Mouse (Mus musculus) spleen, adult 2 months (tissue): ENCODE measurements around the gene Sdsl. TPM values are rescaled to one million over a fixed set of nuclear protein-coding genes. Genes with fewer than 3 reads are reported as not detected.

Experiments
- DNase-seq, 2 experiments: peaks; one replicate each; pipeline versions ENCODE4 v3.0.0 to v3.0.0-alpha.2; 2012 to 2021; ENCODE audit warnings: low spot score in 2 of 2, low read depth in 1 of 2
- H3K27ac ChIP-seq: fragments of 200-500 bp; 2 replicates; pipeline ENCODE4 v1.5.1; 2012; ENCODE audit warnings: low read length, inconsistent platforms; ENCODE audit not compliant: insufficient read depth
- H3K27me3 ChIP-seq: fragments of 200-500 bp; 2 replicates; pipeline ENCODE4 v1.6.1; 2012; ENCODE audit warnings: mild to moderate bottlenecking, moderate library complexity, low read length, inconsistent platforms; ENCODE audit not compliant: control insufficient read depth, insufficient read depth
- H3K36me3 ChIP-seq: fragments of 200-500 bp; 2 replicates; pipeline ENCODE4 v1.6.1; 2012; ENCODE audit warnings: mild to moderate bottlenecking, low read length, inconsistent platforms; ENCODE audit not compliant: control insufficient read depth, insufficient read depth
- H3K4me1 ChIP-seq: fragments of 200-500 bp; 2 replicates; pipeline ENCODE4 v1.6.1; 2011; ENCODE audit warnings: inconsistent platforms; ENCODE audit not compliant: control insufficient read depth, insufficient read depth, insufficient read length
- H3K4me3 ChIP-seq: fragments of 200-500 bp; 2 replicates; pipeline ENCODE4 v1.5.1; 2011; ENCODE audit warnings: mild to moderate bottlenecking, inconsistent platforms; ENCODE audit not compliant: insufficient read depth, insufficient read length; ENCODE audit errors: extremely low read depth
- CTCF ChIP-seq: fragments of 200-500 bp; IDR thresholded peaks from 2 replicates; pipeline ENCODE4 v1.5.1; 2011; ENCODE audit warnings: mild to moderate bottlenecking, inconsistent platforms; ENCODE audit not compliant: insufficient read depth, insufficient read length, insufficient replicate concordance; ENCODE audit errors: extremely low read depth
- POLR2A ChIP-seq: fragments of 200-500 bp; IDR thresholded peaks from 2 replicates; pipeline ENCODE4 v1.6.1; 2011; ENCODE audit warnings: low read depth, low read length, inconsistent platforms
- WGBS: fragments of 180-500 bp; shearing (Covaris S2); methylation state at CpG from one replicate; pipeline ENCODE4 v1.1.7; 2018; 5-methylcytosine and 5-hydroxymethylcytosine counted together
- polyA plus RNA-seq: library from polyadenylated mRNA; depleted of rRNA; stranded (reverse); fragments of >200 nt; gene quantifications from 2 replicates; pipeline ENCODE4 v1.2.3, GENCODE M21; 2012

The Sdsl gene
- polyA plus RNA-seq, 1 experiment, result 4.0 TPM

GRCm38 (mm10) chr5:120438991-120439710 lies 33.5 kb downstream of the Sdsl start:
- H3K27ac ChIP-seq, result no peak overlapping the region
- H3K36me3 ChIP-seq, result no peaks in the 10 kb centered on the region
- TF ChIP-seq CTCF, result no peak
- no peak for TF ChIP-seq POLR2A
- no peak overlapping the region for H3K4me3 ChIP-seq
- peaks cover 40% of the 10 kb centered on the region for H3K27me3 ChIP-seq
- H3K4me1 ChIP-seq, result 0 out of 2 replicates have a peak, but pooled peaks cover 4% of the 10 kb centered on the region
- WGBS, result 8% methylated on average over 27 of the region's 27 CpGs
- DNase-seq, result no peak

GRCm38 (mm10) chr5:120438469-120438868 lies 34.1 kb downstream of the Sdsl start:
- DNase-seq, result no peak
- Histone ChIP-seq H3K4me3 (no peak overlapping the region), H3K27me3 (peaks cover 40% of the 10 kb centered on the region), H3K27ac (no peak overlapping the region), H3K36me3 (no peaks in the 10 kb centered on the region), H3K4me1 (0 out of 2 replicates have a peak, but pooled peaks cover 4% of the 10 kb centered on the region)
- WGBS, result 4% methylated on average over 13 of the region's 13 CpGs
- TF ChIP-seq CTCF, result no peak
- no peak for TF ChIP-seq POLR2A

GRCm38 (mm10) chr5:120437986-120438385 lies 34.6 kb downstream of the Sdsl start:
- no peaks in the 10 kb centered on the region for H3K36me3 ChIP-seq
- H3K27me3 ChIP-seq, result peaks cover 42% of the 10 kb centered on the region
- no peak overlapping the region for H3K27ac ChIP-seq
- 0 out of 2 replicates have a peak, but pooled peaks cover 4% of the 10 kb centered on the region for H3K4me1 ChIP-seq
- H3K4me3 ChIP-seq, result no peak overlapping the region
- 3% methylated on average over 33 of the region's 33 CpGs for WGBS
- no peak for TF ChIP-seq CTCF
- TF ChIP-seq POLR2A, result no peak
- DNase-seq, result no peak

GRCm38 (mm10) chr5:120437539-120437938 lies 35.1 kb downstream of the Sdsl start:
- peaks cover 42% of the 10 kb centered on the region for H3K27me3 ChIP-seq
- no peak overlapping the region for H3K4me3 ChIP-seq
- H3K27ac ChIP-seq, result no peak overlapping the region
- H3K36me3 ChIP-seq, result no peaks in the 10 kb centered on the region
- TF ChIP-seq POLR2A (no peak), CTCF (no peak)
- WGBS, result 6% methylated on average over 17 of the region's 17 CpGs
- no peak for DNase-seq
- H3K4me1 ChIP-seq, result 0 out of 2 replicates have a peak, but pooled peaks cover 4% of the 10 kb centered on the region

GRCm38 (mm10) chr5:120436885-120437495 lies 35.6 kb downstream of the Sdsl start:
- Histone ChIP-seq H3K27ac (no peak overlapping the region), H3K27me3 (peaks cover 47% of the 10 kb centered on the region), H3K4me3 (no peak overlapping the region), H3K4me1 (0 out of 2 replicates have a peak, but pooled peaks cover 4% of the 10 kb centered on the region), H3K36me3 (no peaks in the 10 kb centered on the region)
- WGBS, result 3% methylated on average over 18 of the region's 18 CpGs
- no peak for DNase-seq
- TF ChIP-seq POLR2A (no peak), CTCF (no peak)

- Histone ChIP-seq H3K27ac (no peak overlapping the region), H3K36me3 (no peaks in the 10 kb centered on the region), H3K4me3 (peak overlapping the region; percentile 0; the same call in 1 of the 2 replicates), H3K4me1 (0 out of 2 replicates have a peak, but pooled peaks cover 7% of the 10 kb centered on the region), H3K27me3 (peaks cover 52% of the 10 kb centered on the region)
- WGBS, result 4% methylated on average over 47 of the region's 47 CpGs
- DNase-seq, result no peak
- TF ChIP-seq CTCF, result no peak
- no peak for TF ChIP-seq POLR2A
Measured at GRCm38 (mm10) chr5:120435731-120436501, 36.7 kb downstream of the Sdsl start.
